Mouse (Mus musculus): ENCODE measurements around the gene Slc23a4. TPM values are rescaled to one million over a fixed set of nuclear protein-coding genes. Genes with fewer than 3 reads are reported as not detected.

Gene Slc23a4
- total RNA-seq, 1 experiment: 2.1 TPM

GRCm38 (mm10) chr6:35010705-35011104, 22.5 kb upstream of the Slc23a4 start:
- no peak for DNase-seq (ENCODE audit: low read depth, low spot score)
- Histone ChIP-seq H3K4me3 (ENCODE audit: insufficient read depth in 1 of 2, low read depth in 1 of 2, low read length in 2 of 2, poor library complexity in 1 of 2, severe bottlenecking in 1 of 2) (no peak overlapping the region), H3K9me3 (ENCODE audit: control insufficient read depth, insufficient read depth, low read depth, low read length) (no peaks in the 10 kb centered on the region), H3K27ac (ENCODE audit: insufficient read depth, low read depth, low read length, poor library complexity, severe bottlenecking) (no peak overlapping the region), H3K9ac (ENCODE audit: insufficient read depth, low read depth, low read length, poor library complexity, severe bottlenecking) (no peak overlapping the region), H3K4me1 (ENCODE audit: control insufficient read depth in 2 of 2, insufficient read depth in 2 of 2, low read length in 2 of 2, poor library complexity in 1 of 2) (no peaks in the 10 kb centered on the region), H3K36me3 (ENCODE audit: control insufficient read depth, insufficient read depth, low read length, poor library complexity, severe bottlenecking) (no peaks in the 10 kb centered on the region)
- TF ChIP-seq MAFK (IDR thresholded peaks at IDR 0.05; ENCODE audit: insufficient read depth, low read depth, low read length) (no peak), ZC3H11A (IDR thresholded peaks at IDR 0.05; ENCODE audit: borderline replicate concordance, low read depth, low read length) (no peak), HCFC1 (IDR thresholded peaks at IDR 0.05; ENCODE audit: borderline replicate concordance, insufficient read depth, low read length) (no peak), ZNF384 (IDR thresholded peaks at IDR 0.05; ENCODE audit: low read depth, low read length) (no peak), CHD2 (IDR thresholded peaks at IDR 0.05; ENCODE audit: low read depth, low read length) (no peak)
- in situ Hi-C loops (cut with MboI; ENCODE audit: low sequenced_read_pairs in 2 of 2, unreplicated experiment in 2 of 2): no loop called here

- in situ Hi-C loops (cut with MboI; ENCODE audit: low sequenced_read_pairs in 2 of 2, unreplicated experiment in 2 of 2): no loop called here
- TF ChIP-seq HCFC1 (IDR thresholded peaks at IDR 0.05; ENCODE audit: borderline replicate concordance, insufficient read depth, low read length) (no peak), ZNF384 (IDR thresholded peaks at IDR 0.05; ENCODE audit: low read depth, low read length) (no peak), CHD2 (IDR thresholded peaks at IDR 0.05; ENCODE audit: low read depth, low read length) (no peak), ZC3H11A (IDR thresholded peaks at IDR 0.05; ENCODE audit: borderline replicate concordance, low read depth, low read length) (no peak), MAFK (IDR thresholded peaks at IDR 0.05; ENCODE audit: insufficient read depth, low read depth, low read length) (no peak)
Measured at GRCm38 (mm10) chr6:35002261-35002669, 14.1 kb upstream of the Slc23a4 start.

GRCm38 (mm10) chr6:34999101-34999500, 10.9 kb upstream of the Slc23a4 start:
- no peak for DNase-seq (ENCODE audit: low read depth, low spot score)
- in situ Hi-C loops (cut with MboI; ENCODE audit: low sequenced_read_pairs in 2 of 2, unreplicated experiment in 2 of 2): no loop called here
- H3K4me3 ChIP-seq (ENCODE audit: insufficient read depth in 1 of 2, low read depth in 1 of 2, low read length in 2 of 2, poor library complexity in 1 of 2, severe bottlenecking in 1 of 2): peak overlapping the region in 1 of 2 experiments; percentile 48; a peak in 2 of 4 replicates
- peaks cover 0 to 6% of the 10 kb centered on the region in 2 experiments; a peak in 1 of 4 replicates for H3K4me1 ChIP-seq (ENCODE audit: control insufficient read depth in 2 of 2, insufficient read depth in 2 of 2, low read length in 2 of 2, poor library complexity in 1 of 2)
- no peaks in the 10 kb centered on the region for H3K9me3 ChIP-seq (ENCODE audit: control insufficient read depth, insufficient read depth, low read depth, low read length)
- no peak overlapping the region; the same call in 1 of the 2 replicates for H3K9ac ChIP-seq (ENCODE audit: insufficient read depth, low read depth, low read length, poor library complexity, severe bottlenecking)
- no peak overlapping the region for H3K27ac ChIP-seq (ENCODE audit: insufficient read depth, low read depth, low read length, poor library complexity, severe bottlenecking)
- H3K36me3 ChIP-seq (ENCODE audit: control insufficient read depth, insufficient read depth, low read length, poor library complexity, severe bottlenecking): no peaks in the 10 kb centered on the region
- TF ChIP-seq CHD2 (IDR thresholded peaks at IDR 0.05; ENCODE audit: low read depth, low read length): no peak
- no peak for TF ChIP-seq ZNF384 (IDR thresholded peaks at IDR 0.05; ENCODE audit: low read depth, low read length)
- no peak for TF ChIP-seq HCFC1 (IDR thresholded peaks at IDR 0.05; ENCODE audit: borderline replicate concordance, insufficient read depth, low read length)
- TF ChIP-seq MAFK (IDR thresholded peaks at IDR 0.05; ENCODE audit: insufficient read depth, low read depth, low read length): no peak
- TF ChIP-seq ZC3H11A (IDR thresholded peaks at IDR 0.05; ENCODE audit: borderline replicate concordance, low read depth, low read length): no peak

More at GRCm38 (mm10) chr6:35002261-35002669, 14.1 kb upstream of the Slc23a4 start:
- H3K27ac ChIP-seq (ENCODE audit: insufficient read depth, low read depth, low read length, poor library complexity, severe bottlenecking): no peak overlapping the region
- no peaks in the 10 kb centered on the region for H3K9me3 ChIP-seq (ENCODE audit: control insufficient read depth, insufficient read depth, low read depth, low read length)
- no peak overlapping the region for H3K9ac ChIP-seq (ENCODE audit: insufficient read depth, low read depth, low read length, poor library complexity, severe bottlenecking)
- no peak overlapping the region for H3K4me3 ChIP-seq (ENCODE audit: insufficient read depth in 1 of 2, low read depth in 1 of 2, low read length in 2 of 2, poor library complexity in 1 of 2, severe bottlenecking in 1 of 2)
- H3K4me1 ChIP-seq (ENCODE audit: control insufficient read depth in 2 of 2, insufficient read depth in 2 of 2, low read length in 2 of 2, poor library complexity in 1 of 2): no peaks in the 10 kb centered on the region
- no peaks in the 10 kb centered on the region for H3K36me3 ChIP-seq (ENCODE audit: control insufficient read depth, insufficient read depth, low read length, poor library complexity, severe bottlenecking)
- no peak for DNase-seq (ENCODE audit: low read depth, low spot score)

- no peaks in the 10 kb centered on the region for H3K9me3 ChIP-seq (ENCODE audit: control insufficient read depth, insufficient read depth, low read depth, low read length)
- no peak overlapping the region for H3K4me3 ChIP-seq (ENCODE audit: insufficient read depth in 1 of 2, low read depth in 1 of 2, low read length in 2 of 2, poor library complexity in 1 of 2, severe bottlenecking in 1 of 2)
- no peaks in the 10 kb centered on the region for H3K36me3 ChIP-seq (ENCODE audit: control insufficient read depth, insufficient read depth, low read length, poor library complexity, severe bottlenecking)
- no peak for TF ChIP-seq CHD2 (IDR thresholded peaks at IDR 0.05; ENCODE audit: low read depth, low read length)
- no peak for TF ChIP-seq MAFK (IDR thresholded peaks at IDR 0.05; ENCODE audit: insufficient read depth, low read depth, low read length)
- no peak for TF ChIP-seq HCFC1 (IDR thresholded peaks at IDR 0.05; ENCODE audit: borderline replicate concordance, insufficient read depth, low read length)
- no peak for TF ChIP-seq ZNF384 (IDR thresholded peaks at IDR 0.05; ENCODE audit: low read depth, low read length)
- no peak for TF ChIP-seq ZC3H11A (IDR thresholded peaks at IDR 0.05; ENCODE audit: borderline replicate concordance, low read depth, low read length)
- no peak overlapping the region for H3K27ac ChIP-seq (ENCODE audit: insufficient read depth, low read depth, low read length, poor library complexity, severe bottlenecking)
- in situ Hi-C loops (cut with MboI; ENCODE audit: low sequenced_read_pairs in 2 of 2, unreplicated experiment in 2 of 2): no loop called here
- H3K4me1 ChIP-seq (ENCODE audit: control insufficient read depth in 2 of 2, insufficient read depth in 2 of 2, low read length in 2 of 2, poor library complexity in 1 of 2): peaks cover 0 to 6% of the 10 kb centered on the region in 2 experiments; a peak in 1 of 4 replicates
- H3K9ac ChIP-seq (ENCODE audit: insufficient read depth, low read depth, low read length, poor library complexity, severe bottlenecking): no peak overlapping the region
- DNase-seq (ENCODE audit: low read depth, low spot score): no peak
Measured at GRCm38 (mm10) chr6:34996496-34996895, 8.3 kb upstream of the Slc23a4 start.
